Mouse (Mus musculus): ENCODE results near the gene Chst11. TPM values are rescaled to one million over a fixed set of nuclear protein-coding genes. Genes with fewer than 3 reads are reported as not detected.

Gene Chst11
- not detected in 2 replicates for polyA plus RNA-seq (2012; ENCODE audit: insufficient read depth, insufficient read length, low replicate concordance, missing spikeins)

DNA sequence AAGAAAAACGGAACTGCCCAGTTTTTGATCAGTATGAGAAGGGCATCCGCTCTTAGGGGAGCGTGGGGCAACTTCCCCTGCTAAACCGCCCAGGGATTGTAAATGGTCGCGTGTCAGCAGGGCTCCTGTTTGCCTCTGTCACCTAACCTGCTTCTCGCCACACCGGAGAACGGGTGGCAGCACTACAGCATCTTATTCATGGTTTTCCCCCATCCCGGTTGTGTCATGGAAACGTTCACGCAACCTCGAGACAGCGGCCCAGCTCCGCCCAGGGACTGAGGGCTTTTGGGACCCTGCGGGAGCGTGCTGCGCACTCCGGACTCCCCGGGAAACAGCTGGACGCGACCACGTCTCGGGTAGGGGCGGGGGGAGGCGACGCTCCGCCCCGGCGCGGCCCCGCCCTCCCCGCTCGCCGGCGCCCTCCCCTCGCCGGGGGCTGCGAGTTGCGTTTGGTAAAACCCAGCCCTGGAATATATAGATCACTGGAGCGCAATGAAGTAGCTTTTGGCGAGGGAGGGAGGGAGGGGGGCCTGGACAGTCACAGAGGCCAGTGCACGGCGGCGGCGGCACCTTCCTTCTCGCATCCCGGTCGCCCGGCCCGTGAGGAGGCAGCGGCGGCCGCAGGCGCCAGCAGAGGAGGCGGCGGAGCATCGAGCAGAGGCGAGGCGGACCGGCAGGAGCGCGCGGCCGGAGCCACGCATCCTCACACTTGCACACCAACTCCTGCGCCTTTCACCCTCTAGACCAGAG is at the start of gene Chst11:
Gene Chst11, plus strand, starts transcription at position 549 of the 750 bp plus-strand sequence.
- no peak for TF ChIP-seq CTCF (IDR thresholded peaks at IDR 0.05; ENCODE audit: insufficient read depth, low read depth, low read length)
- TF ChIP-seq POLR2A (IDR thresholded peaks at IDR 0.05; ENCODE audit: insufficient read depth, low read depth, low read length) = no peak; the same call in 1 of the 2 replicates
- under 1% methylated on average over 67 of the region's 67 CpGs for WGBS
- Histone ChIP-seq H3K4me1 (ENCODE audit: control insufficient read depth, insufficient read depth, low read length) (peaks cover 17% of the 10 kb centered on the region), H3K4me3 (ENCODE audit: insufficient read depth, low read depth, low read length) (peak within 1 kb of the TSS; percentile 58), H3K27ac (ENCODE audit: insufficient read depth, low read depth, low read length) (peak within 1 kb of the TSS; percentile 55)

DNA sequence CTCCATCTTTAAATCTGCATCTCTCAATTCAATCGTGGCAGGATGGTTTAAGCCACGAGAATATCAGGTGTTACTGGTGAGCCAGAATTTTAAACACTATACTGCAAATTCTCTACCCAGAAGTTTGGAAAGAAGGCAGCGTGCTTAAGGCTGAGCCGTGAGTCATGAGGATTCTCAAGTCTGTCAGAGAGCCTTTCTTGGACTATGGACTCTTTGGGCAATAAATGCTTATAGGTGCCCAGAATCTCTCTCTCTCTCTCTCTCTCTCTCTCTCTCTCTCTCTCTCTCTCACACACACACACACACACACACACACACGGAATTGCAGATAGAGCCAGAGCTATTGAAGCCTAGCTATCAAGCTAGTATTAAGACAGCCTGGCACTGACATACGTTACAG is 49.5 kb upstream of the Chst11 start:
- H3K27ac ChIP-seq (ENCODE audit: insufficient read depth, low read depth, low read length) = no peak overlapping the region
- 90% methylated on average over 6 of the region's 6 CpGs for WGBS
- H3K4me1 ChIP-seq (ENCODE audit: control insufficient read depth, insufficient read depth, low read length) = no peaks in the 10 kb centered on the region

DNA sequence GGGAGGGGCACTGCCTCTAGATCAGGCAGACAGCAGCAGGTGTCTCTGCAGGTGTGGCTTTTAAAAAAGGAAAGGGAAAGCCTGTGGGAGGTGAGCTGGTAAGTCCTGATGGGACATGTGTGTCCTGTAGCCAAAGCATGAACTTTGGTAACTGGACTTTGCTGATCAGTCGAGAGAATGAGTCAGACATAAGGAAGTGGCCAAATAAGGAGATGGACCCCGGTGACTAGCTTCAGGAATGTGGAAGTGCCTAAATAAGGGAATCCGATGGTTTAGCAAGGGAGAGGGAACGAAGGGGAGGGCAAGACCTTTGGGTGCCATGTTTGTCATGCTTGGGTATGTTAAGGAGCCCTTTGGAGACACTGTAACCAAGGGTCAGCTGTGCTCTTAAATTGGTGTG is 31.9 kb upstream of the Chst11 start:
- Histone ChIP-seq H3K4me1 (ENCODE audit: control insufficient read depth, insufficient read depth, low read length) (peaks cover 6% of the 10 kb centered on the region; the same call in 1 of the 2 replicates), H3K27ac (ENCODE audit: insufficient read depth, low read depth, low read length) (no peak overlapping the region), H3K4me3 (ENCODE audit: insufficient read depth, low read depth, low read length) (no peak overlapping the region)
- WGBS = 87% methylated on average over 4 of the region's 4 CpGs
- no peak for TF ChIP-seq CTCF (IDR thresholded peaks at IDR 0.05; ENCODE audit: insufficient read depth, low read depth, low read length)
- TF ChIP-seq POLR2A (IDR thresholded peaks at IDR 0.05; ENCODE audit: insufficient read depth, low read depth, low read length) = no peak

More for the DNA sequence above, 49.5 kb upstream of the Chst11 start:
- H3K4me3 ChIP-seq (ENCODE audit: insufficient read depth, low read depth, low read length) = no peak overlapping the region
- TF ChIP-seq CTCF (IDR thresholded peaks at IDR 0.05; ENCODE audit: insufficient read depth, low read depth, low read length) = no peak
- no peak for TF ChIP-seq POLR2A (IDR thresholded peaks at IDR 0.05; ENCODE audit: insufficient read depth, low read depth, low read length)

DNA sequence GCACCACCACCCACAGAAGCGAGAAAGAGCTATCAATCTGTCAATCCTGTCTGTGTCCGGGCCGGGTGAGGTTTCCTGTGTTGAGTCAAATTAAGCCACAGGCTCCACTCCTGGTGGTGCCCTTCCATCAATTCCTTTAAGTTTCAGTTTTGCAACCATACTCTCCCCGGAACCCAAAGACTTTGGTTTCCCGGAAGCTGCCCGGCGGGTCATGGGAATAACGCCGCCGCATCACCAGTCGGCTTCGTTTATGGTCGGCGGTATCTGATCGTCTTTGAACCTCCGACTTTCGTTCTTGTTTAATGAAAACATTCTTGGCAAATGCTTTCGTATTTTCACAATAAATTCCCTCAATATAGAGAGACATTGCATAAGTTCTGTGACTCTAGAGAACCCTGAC is 30.2 kb upstream of the Chst11 start:
- WGBS = 95% methylated on average over 18 of the region's 18 CpGs
- Histone ChIP-seq H3K4me1 (ENCODE audit: control insufficient read depth, insufficient read depth, low read length) (peaks cover 6% of the 10 kb centered on the region; the same call in 1 of the 2 replicates), H3K4me3 (ENCODE audit: insufficient read depth, low read depth, low read length) (no peak overlapping the region), H3K27ac (ENCODE audit: insufficient read depth, low read depth, low read length) (no peak overlapping the region)
- TF ChIP-seq CTCF (IDR thresholded peaks at IDR 0.05; ENCODE audit: insufficient read depth, low read depth, low read length) = no peak
- TF ChIP-seq POLR2A (IDR thresholded peaks at IDR 0.05; ENCODE audit: insufficient read depth, low read depth, low read length) = no peak

DNA sequence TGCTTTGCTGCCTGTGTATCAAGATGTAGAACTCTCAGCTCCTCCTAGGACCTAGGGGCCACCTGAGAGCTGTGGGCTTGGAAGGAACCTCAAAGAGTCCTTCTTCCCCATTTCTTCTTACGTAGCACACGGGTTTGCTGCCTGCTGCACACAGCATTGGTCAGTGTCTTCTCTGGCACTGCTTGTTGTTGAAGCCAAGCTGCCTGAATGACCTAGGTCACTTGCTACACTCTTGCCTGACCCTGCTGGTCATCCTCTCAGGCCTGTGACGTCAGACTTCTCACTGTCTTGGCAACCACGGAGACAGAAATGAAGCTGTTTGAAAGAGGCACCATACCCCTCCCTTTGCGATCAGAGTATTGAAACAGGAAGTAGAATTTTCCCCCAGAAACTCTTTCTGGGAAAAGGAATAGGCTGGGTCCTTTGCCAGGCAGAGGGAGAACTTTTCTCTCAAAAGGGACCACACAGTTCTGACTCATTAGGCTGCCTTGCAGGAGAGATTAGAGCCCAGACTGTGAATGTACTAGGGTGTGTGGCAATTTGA is 27.0 kb upstream of the Chst11 start:
- Histone ChIP-seq H3K4me3 (ENCODE audit: insufficient read depth, low read depth, low read length) (no peak overlapping the region), H3K27ac (ENCODE audit: insufficient read depth, low read depth, low read length) (no peak overlapping the region), H3K4me1 (ENCODE audit: control insufficient read depth, insufficient read depth, low read length) (peaks cover 6% of the 10 kb centered on the region; the same call in 1 of the 2 replicates)
- TF ChIP-seq CTCF (IDR thresholded peaks at IDR 0.05; ENCODE audit: insufficient read depth, low read depth, low read length) (no peak), POLR2A (IDR thresholded peaks at IDR 0.05; ENCODE audit: insufficient read depth, low read depth, low read length) (no peak)
- 56% methylated on average over 5 of the region's 5 CpGs for WGBS

DNA sequence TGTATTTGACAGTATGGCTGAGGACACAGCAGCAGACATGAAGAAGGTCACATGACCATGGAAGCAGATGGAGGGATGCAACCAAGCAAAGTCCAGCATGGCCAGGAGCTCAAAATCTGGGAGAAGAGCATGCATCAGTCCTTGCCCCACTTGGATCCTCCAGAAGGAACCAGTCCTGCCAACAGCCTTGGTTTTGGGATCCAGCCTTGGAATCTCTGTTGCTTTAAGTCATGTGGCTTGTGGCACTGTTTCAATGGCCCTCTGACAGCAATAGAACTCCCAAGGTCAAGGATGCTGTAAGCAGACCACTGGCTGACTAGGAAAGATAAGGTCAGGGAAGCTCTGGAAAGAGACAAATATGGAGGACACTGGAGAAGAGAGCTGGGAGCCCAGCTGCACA is 26.0 kb upstream of the Chst11 start:
- H3K4me1 ChIP-seq (ENCODE audit: control insufficient read depth, insufficient read depth, low read length) = peaks cover 6% of the 10 kb centered on the region; the same call in 1 of the 2 replicates
- H3K27ac ChIP-seq (ENCODE audit: insufficient read depth, low read depth, low read length) = no peak overlapping the region
- H3K4me3 ChIP-seq (ENCODE audit: insufficient read depth, low read depth, low read length) = no peak overlapping the region
- TF ChIP-seq CTCF (IDR thresholded peaks at IDR 0.05; ENCODE audit: insufficient read depth, low read depth, low read length) (no peak), POLR2A (IDR thresholded peaks at IDR 0.05; ENCODE audit: insufficient read depth, low read depth, low read length) (no peak)

DNA sequence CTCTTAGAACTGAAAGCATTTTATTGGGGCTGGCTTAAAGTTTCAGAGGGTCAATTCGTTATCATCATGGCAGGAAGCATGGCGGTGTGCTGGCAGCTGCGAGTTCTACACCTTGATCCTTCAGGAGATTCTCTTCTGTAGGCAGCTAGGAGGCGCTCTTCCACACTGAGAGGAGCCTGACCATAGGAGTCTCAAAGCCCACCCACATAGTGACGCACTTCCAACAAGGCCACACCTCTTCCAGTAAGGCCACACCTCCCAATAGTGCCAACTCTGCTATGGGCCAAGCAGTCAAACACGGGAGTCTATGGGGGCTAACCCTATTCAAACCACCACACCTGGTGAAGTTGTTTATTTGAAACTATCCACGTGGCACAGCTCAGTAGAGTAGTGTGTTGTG is 24.0 kb upstream of the Chst11 start:
- Histone ChIP-seq H3K27ac (ENCODE audit: insufficient read depth, low read depth, low read length) (no peak overlapping the region), H3K4me1 (ENCODE audit: control insufficient read depth, insufficient read depth, low read length) (peaks cover 6% of the 10 kb centered on the region; the same call in 1 of the 2 replicates), H3K4me3 (ENCODE audit: insufficient read depth, low read depth, low read length) (no peak overlapping the region)
- WGBS = 65% methylated on average over 7 of the region's 7 CpGs
- TF ChIP-seq POLR2A (IDR thresholded peaks at IDR 0.05; ENCODE audit: insufficient read depth, low read depth, low read length) = no peak
- no peak for TF ChIP-seq CTCF (IDR thresholded peaks at IDR 0.05; ENCODE audit: insufficient read depth, low read depth, low read length)

DNA sequence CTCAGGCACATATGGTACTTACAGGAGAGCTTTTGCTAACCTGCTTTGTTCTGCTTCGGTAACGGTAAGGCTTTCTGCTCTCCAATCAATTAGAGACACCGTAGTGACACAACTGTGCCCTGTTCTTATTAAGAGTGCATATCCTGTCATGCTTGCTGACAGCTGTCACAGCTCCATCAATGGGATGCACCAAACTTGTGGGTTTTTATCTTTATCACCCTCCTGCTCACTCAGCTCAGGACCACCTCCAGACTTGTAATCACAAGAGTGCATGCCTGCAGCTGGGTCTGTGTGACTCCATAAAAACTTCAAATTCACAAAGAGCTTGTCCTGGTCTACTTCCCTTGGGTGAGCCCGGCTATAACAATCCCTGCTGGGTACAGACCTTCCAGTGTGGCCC is 23.3 kb upstream of the Chst11 start:
- Histone ChIP-seq H3K4me1 (ENCODE audit: control insufficient read depth, insufficient read depth, low read length) (peaks cover 6% of the 10 kb centered on the region; the same call in 1 of the 2 replicates), H3K27ac (ENCODE audit: insufficient read depth, low read depth, low read length) (no peak overlapping the region), H3K4me3 (ENCODE audit: insufficient read depth, low read depth, low read length) (no peak overlapping the region)
- TF ChIP-seq CTCF (IDR thresholded peaks at IDR 0.05; ENCODE audit: insufficient read depth, low read depth, low read length) = no peak
- no peak for TF ChIP-seq POLR2A (IDR thresholded peaks at IDR 0.05; ENCODE audit: insufficient read depth, low read depth, low read length)
- 90% methylated on average over 4 of the region's 4 CpGs for whole genome bisulfite sequencing

DNA sequence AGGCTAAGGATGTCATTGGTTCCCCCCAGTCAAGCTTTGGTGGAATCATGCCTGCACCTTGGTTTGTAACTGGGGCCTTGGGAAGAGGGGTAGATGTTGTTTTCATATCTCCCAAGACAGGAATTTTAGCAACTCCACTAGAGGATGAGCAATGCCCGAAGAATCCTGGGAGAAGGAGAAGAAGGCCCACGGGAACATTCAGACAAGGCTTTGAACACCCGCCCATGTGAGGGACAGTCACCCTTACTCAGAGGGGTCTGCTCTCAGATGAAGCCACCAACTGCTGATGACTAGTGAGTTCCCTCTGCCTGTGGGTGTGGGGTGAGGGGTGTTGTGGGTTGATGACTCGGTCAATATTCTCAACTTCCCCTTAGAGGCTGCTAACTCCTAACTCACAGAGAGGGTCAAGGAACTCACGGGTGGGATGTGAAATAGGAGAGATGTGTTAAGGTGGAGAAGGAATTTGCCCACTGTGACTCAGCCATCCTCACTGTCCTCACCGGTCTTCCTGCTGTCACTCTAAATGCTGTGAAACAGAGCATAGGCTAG is 22.8 kb upstream of the Chst11 start:
- H3K4me1 ChIP-seq (ENCODE audit: control insufficient read depth, insufficient read depth, low read length) = peaks cover 6% of the 10 kb centered on the region; the same call in 1 of the 2 replicates
- 92% methylated on average over 6 of the region's 6 CpGs for WGBS
- TF ChIP-seq POLR2A (IDR thresholded peaks at IDR 0.05; ENCODE audit: insufficient read depth, low read depth, low read length) (no peak), CTCF (IDR thresholded peaks at IDR 0.05; ENCODE audit: insufficient read depth, low read depth, low read length) (no peak)
- no peak overlapping the region for H3K4me3 ChIP-seq (ENCODE audit: insufficient read depth, low read depth, low read length)
- H3K27ac ChIP-seq (ENCODE audit: insufficient read depth, low read depth, low read length) = no peak overlapping the region
